Mouse (Mus musculus): ENCODE results near the gene Rnf26. TPM values are rescaled to one million over a fixed set of nuclear protein-coding genes. Genes with fewer than 3 reads are reported as not detected.

The Rnf26 gene
- polyA plus RNA-seq, 1 experiment: 40.2 TPM

DNA sequence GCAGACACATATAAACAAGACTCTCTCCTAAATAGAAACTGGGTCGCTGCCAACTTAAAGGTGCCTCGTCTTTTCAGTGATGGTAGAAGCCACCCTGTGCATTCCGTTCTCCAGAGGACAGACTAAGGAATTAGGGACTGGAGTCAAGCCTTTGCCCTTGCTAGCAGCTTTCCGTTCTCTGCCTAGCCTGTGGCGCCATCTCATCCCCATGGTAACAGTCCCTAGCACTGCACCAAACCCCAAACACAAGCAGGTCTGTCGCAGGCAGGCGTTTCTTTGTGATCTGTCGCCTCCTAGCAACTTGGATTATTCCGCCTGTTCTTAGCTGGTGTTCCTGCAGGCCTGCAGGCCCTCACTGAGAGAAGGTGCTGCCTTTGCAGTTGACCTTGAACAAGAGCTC is 16.8 kb downstream of the Rnf26 start:
- H3K27ac ChIP-seq (ENCODE audit: insufficient read depth, low read length): no peak overlapping the region
- TF ChIP-seq CTCF (IDR thresholded peaks at IDR 0.05; ENCODE audit: borderline replicate concordance, insufficient read depth, low read length): no peak
- no peak for TF ChIP-seq POLR2A (IDR thresholded peaks at IDR 0.05; ENCODE audit: low read depth, low read length)
- H3K4me3 ChIP-seq (ENCODE audit: insufficient read depth, low read length): no peak overlapping the region
- no peaks in the 10 kb centered on the region for H3K4me1 ChIP-seq (ENCODE audit: control insufficient read depth, insufficient read depth, low read length)

- Histone ChIP-seq H3K4me1 (ENCODE audit: control insufficient read depth, insufficient read depth, low read length) (no peaks in the 10 kb centered on the region), H3K27ac (ENCODE audit: insufficient read depth, low read length) (no peak overlapping the region), H3K4me3 (ENCODE audit: insufficient read depth, low read length) (no peak overlapping the region)
- TF ChIP-seq POLR2A (IDR thresholded peaks at IDR 0.05; ENCODE audit: low read depth, low read length): no peak
- TF ChIP-seq CTCF (IDR thresholded peaks at IDR 0.05; ENCODE audit: borderline replicate concordance, insufficient read depth, low read length): no peak
Measured at GRCm38 (mm10) chr9:44095781-44096180, 17.5 kb downstream of the Rnf26 start.

GRCm38 (mm10) chr9:44094737-44095136 is 18.6 kb downstream of the Rnf26 start:
- no peak overlapping the region for H3K27ac ChIP-seq (ENCODE audit: insufficient read depth, low read length)
- H3K4me1 ChIP-seq (ENCODE audit: control insufficient read depth, insufficient read depth, low read length): no peaks in the 10 kb centered on the region
- no peak overlapping the region for H3K4me3 ChIP-seq (ENCODE audit: insufficient read depth, low read length)
- TF ChIP-seq CTCF (IDR thresholded peaks at IDR 0.05; ENCODE audit: borderline replicate concordance, insufficient read depth, low read length): no peak
- no peak for TF ChIP-seq POLR2A (IDR thresholded peaks at IDR 0.05; ENCODE audit: low read depth, low read length)

DNA sequence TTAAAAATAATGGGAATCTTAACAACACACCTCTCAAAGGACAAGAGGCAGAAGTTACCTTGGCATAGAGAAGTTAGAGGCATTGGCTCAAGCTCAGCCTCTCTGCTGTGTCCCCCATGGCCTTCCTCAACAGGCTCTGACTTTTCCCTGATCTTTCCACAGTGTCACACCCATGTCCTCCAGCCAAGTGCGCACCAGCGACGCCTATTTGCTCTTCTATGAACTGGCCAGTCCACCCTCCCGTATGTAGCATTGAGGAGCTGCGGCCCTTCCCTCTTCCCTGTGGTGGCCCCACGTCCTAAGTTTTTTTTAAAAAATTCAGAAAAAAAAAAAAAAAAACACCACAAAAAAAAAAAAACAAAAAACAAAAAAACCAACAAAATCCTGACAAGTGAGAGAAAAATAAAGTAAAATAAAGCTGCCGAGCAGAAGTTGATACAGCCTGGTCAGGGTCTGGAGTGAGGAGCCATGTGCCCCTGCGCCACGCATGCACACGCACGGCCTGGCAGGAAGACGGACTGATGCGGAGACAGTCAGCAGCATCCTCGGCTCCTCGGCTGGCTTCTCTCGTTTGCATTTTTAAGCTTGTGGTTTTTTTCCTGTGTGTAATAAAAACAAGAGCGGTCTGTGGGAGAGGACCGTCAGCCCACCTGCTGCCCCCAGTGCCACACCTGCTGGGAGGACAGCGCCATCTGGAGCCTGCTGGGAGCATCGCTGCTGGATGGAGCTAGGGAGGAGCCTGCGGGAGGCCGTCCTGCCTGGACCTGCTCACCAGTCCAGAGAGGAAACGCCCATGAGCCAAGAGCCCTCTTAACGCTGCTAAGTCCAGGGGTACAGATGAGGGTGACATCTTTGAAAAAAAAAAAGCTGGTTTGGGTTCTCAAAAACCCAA is 19.5 kb downstream of the Rnf26 start:
- TF ChIP-seq POLR2A (IDR thresholded peaks at IDR 0.05; ENCODE audit: low read depth, low read length) (no peak), CTCF (IDR thresholded peaks at IDR 0.05; ENCODE audit: borderline replicate concordance, insufficient read depth, low read length) (peak; percentile 84)
- Histone ChIP-seq H3K27ac (ENCODE audit: insufficient read depth, low read length) (no peak overlapping the region), H3K4me3 (ENCODE audit: insufficient read depth, low read length) (no peak overlapping the region), H3K4me1 (ENCODE audit: control insufficient read depth, insufficient read depth, low read length) (no peaks in the 10 kb centered on the region)

GRCm38 (mm10) chr9:44088877-44089608 is 24.3 kb downstream of the Rnf26 start:
- TF ChIP-seq POLR2A (IDR thresholded peaks at IDR 0.05; ENCODE audit: low read depth, low read length): no peak
- TF ChIP-seq CTCF (IDR thresholded peaks at IDR 0.05; ENCODE audit: borderline replicate concordance, insufficient read depth, low read length): no peak
- no peak overlapping the region for H3K27ac ChIP-seq (ENCODE audit: insufficient read depth, low read length)
- 0 out of 2 replicates have a peak, but pooled peaks cover 3% of the 10 kb centered on the region for H3K4me1 ChIP-seq (ENCODE audit: control insufficient read depth, insufficient read depth, low read length)
- no peak overlapping the region for H3K4me3 ChIP-seq (ENCODE audit: insufficient read depth, low read length)

DNA sequence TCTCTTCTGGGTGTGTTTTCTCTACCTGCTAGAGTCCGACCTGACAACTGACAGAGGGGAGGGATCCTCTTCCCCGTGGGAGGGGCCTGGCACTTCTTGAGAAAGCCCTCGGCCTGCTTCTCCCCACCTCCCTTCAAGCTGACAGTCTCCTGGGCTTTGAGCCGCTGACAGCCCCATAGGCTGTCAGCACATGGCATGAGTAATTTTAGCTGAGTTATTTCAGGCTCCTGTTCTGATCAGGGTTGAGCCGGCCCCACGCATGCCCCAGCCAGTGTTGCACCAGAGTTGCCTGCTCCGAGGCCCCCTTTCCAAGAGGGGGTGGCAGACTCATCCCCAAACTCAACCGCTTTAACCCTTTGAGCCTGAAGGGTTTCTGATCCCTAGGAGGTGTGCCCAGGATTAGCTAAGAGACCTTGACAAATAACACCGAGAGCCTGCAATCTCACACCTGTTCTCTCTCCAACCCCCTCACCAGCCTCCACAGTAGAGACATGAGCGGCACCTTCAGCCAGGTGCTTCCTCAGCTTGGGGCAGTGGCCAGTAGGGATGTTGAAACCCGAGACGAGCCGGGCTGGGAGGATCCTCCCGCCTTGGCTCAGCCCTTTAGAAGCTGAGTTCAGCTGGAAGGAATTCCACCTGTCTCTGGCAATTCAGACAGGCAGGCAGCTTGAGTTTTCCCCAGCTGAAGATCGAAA is 25.4 kb downstream of the Rnf26 start:
- no peak overlapping the region for H3K4me3 ChIP-seq (ENCODE audit: insufficient read depth, low read length)
- H3K4me1 ChIP-seq (ENCODE audit: control insufficient read depth, insufficient read depth, low read length): peaks cover 8% of the 10 kb centered on the region
- no peak for TF ChIP-seq CTCF (IDR thresholded peaks at IDR 0.05; ENCODE audit: borderline replicate concordance, insufficient read depth, low read length)
- no peak for TF ChIP-seq POLR2A (IDR thresholded peaks at IDR 0.05; ENCODE audit: low read depth, low read length)
- no peak overlapping the region for H3K27ac ChIP-seq (ENCODE audit: insufficient read depth, low read length)

GRCm38 (mm10) chr9:44086960-44087359 is 26.4 kb downstream of the Rnf26 start:
- Histone ChIP-seq H3K27ac (ENCODE audit: insufficient read depth, low read length) (no peak overlapping the region), H3K4me1 (ENCODE audit: control insufficient read depth, insufficient read depth, low read length) (peaks cover 8% of the 10 kb centered on the region), H3K4me3 (ENCODE audit: insufficient read depth, low read length) (no peak overlapping the region)
- TF ChIP-seq CTCF (IDR thresholded peaks at IDR 0.05; ENCODE audit: borderline replicate concordance, insufficient read depth, low read length): no peak
- no peak for TF ChIP-seq POLR2A (IDR thresholded peaks at IDR 0.05; ENCODE audit: low read depth, low read length)

- H3K4me3 ChIP-seq (ENCODE audit: insufficient read depth, low read length): no peak overlapping the region
- no peak for TF ChIP-seq CTCF (IDR thresholded peaks at IDR 0.05; ENCODE audit: borderline replicate concordance, insufficient read depth, low read length)
- TF ChIP-seq POLR2A (IDR thresholded peaks at IDR 0.05; ENCODE audit: low read depth, low read length): no peak
- no peak overlapping the region for H3K27ac ChIP-seq (ENCODE audit: insufficient read depth, low read length)
- H3K4me1 ChIP-seq (ENCODE audit: control insufficient read depth, insufficient read depth, low read length): peaks cover 8% of the 10 kb centered on the region
Measured at GRCm38 (mm10) chr9:44085741-44086665, 27.3 kb downstream of the Rnf26 start.

DNA sequence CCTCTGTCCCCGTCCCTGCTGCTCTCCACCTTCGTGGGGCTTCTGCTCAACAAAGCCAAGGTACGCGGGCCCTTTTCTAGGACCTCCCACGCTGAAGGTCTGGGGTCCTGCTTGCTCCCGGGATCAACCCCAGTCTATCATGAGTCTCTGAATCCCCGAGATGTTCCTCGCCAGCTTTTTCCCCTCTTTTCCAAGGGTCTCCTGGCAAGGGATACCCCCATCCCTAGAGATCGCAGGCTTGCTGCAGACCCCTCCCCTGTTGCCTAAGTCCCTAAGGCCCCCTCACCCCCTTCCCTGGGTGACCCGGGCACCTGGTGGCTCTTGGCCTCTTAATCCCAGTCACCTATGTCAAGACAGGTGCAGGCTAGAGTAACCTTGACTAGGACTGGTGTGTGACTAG is 28.0 kb downstream of the Rnf26 start:
- H3K27ac ChIP-seq (ENCODE audit: insufficient read depth, low read length): no peak overlapping the region
- peak overlapping the region; percentile 46 for H3K4me3 ChIP-seq (ENCODE audit: insufficient read depth, low read length)
- no peak for TF ChIP-seq CTCF (IDR thresholded peaks at IDR 0.05; ENCODE audit: borderline replicate concordance, insufficient read depth, low read length)
- no peak for TF ChIP-seq POLR2A (IDR thresholded peaks at IDR 0.05; ENCODE audit: low read depth, low read length)
- peaks cover 8% of the 10 kb centered on the region for H3K4me1 ChIP-seq (ENCODE audit: control insufficient read depth, insufficient read depth, low read length)

All from embryonic fibroblast, embryonic 13.5 days (primary cell).